Mouse (Mus musculus) hindbrain, embryonic 15.5 days (tissue): ENCODE measurements around the gene Cd7. TPM values are rescaled to one million over a fixed set of nuclear protein-coding genes. Genes with fewer than 3 reads are reported as not detected.
"Not testable (repeated sequence)": the region's sequence is repeated elsewhere in the genome, so short reads cannot be mapped to it uniquely, and the experiment has no call there.

ENCODE experiments used
- ATAC-seq: fragments of 200-750 bp; cut with Nextera tagmentation; 2 replicates; pipeline ENCODE4 v1.8.0; 2017; ENCODE audit warnings: low read depth, moderate number of reproducible peaks, moderate TSS enrichment; ENCODE audit not compliant: low FRiP score
- H3K27ac ChIP-seq: fragments of 300-500 bp; sonication (generic); replicated peaks from 2 replicates; pipeline ENCODE4 v1.5.1; 2015; ENCODE audit warnings: mild to moderate bottlenecking, inconsistent platforms
- H3K27me3 ChIP-seq: fragments of 300-500 bp; sonication (generic); 2 replicates; pipeline ENCODE4 v1.6.1; 2015; ENCODE audit warnings: control low read depth, inconsistent platforms
- H3K36me3 ChIP-seq: fragments of 300-500 bp; sonication (generic); 2 replicates; pipeline ENCODE4 v1.6.1; 2015; ENCODE audit warnings: control low read depth, inconsistent platforms
- H3K4me1 ChIP-seq: fragments of 300-500 bp; sonication (generic); replicated peaks from 2 replicates; pipeline ENCODE4 v1.6.1; 2015; ENCODE audit warnings: control low read depth, inconsistent platforms
- H3K4me2 ChIP-seq: fragments of 300-500 bp; sonication (generic); 2 replicates; pipeline ENCODE4 v1.6.1; 2015; ENCODE audit warnings: moderate library complexity, mild to moderate bottlenecking, inconsistent platforms
- H3K4me3 ChIP-seq: fragments of 300-500 bp; sonication (generic); 2 replicates; pipeline ENCODE4 v1.5.1; 2015; ENCODE audit warnings: mild to moderate bottlenecking, inconsistent platforms
- H3K9ac ChIP-seq: fragments of 300-500 bp; sonication (generic); 2 replicates; pipeline ENCODE4 v1.6.1; 2015; ENCODE audit warnings: inconsistent platforms
- H3K9me3 ChIP-seq: fragments of 300-500 bp; sonication (generic); 2 replicates; pipeline ENCODE4 v1.6.1; 2016; ENCODE audit warnings: control low read depth, inconsistent platforms
- WGBS: fragments of 180-500 bp; shearing (Covaris S2); methylation state at CpG from one replicate; pipeline ENCODE4 v1.1.7; 2015; 5-methylcytosine and 5-hydroxymethylcytosine counted together
- polyA plus RNA-seq: library from polyadenylated mRNA; unstranded; fragments of >200 nt; fragmentation: Nextera tagmentation; extraction: Ambion mirVana; gene quantifications from 2 replicates; pipeline ENCODE4 v1.2.1, GENCODE M21; 2015

Gene Cd7
- polyA plus RNA-seq: not detected in 2 replicates

DNA sequence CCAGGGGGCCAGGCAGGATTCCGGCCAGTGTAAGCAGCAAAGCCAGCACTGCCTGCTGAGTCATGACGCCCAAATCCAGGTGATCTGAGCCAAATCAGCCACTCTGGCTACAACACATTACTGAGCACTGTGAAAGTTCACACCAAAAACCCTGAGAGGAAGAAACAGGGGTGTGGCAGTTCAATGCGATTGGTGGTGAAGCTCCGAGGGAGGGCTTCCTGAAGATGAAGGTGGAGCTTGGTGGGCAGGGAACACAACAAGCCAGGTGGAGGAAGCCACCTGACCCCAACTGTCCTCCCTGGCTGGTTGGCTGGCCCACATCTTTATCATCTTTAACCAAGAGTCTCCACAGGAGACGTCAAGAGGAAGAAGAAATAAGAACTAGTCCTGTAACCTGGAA is at the start of gene Cd7:
Gene Cd7 (minus strand): TSS at position 117 of the 400 bp plus-strand sequence.
- H3K9ac ChIP-seq: no peak within 1 kb of the TSS
- H3K27ac ChIP-seq: no peak within 1 kb of the TSS
- H3K4me2 ChIP-seq: no peak within 1 kb of the TSS
- no peak within 1 kb of the TSS for H3K4me3 ChIP-seq
- no peaks in the 10 kb centered on the region for H3K9me3 ChIP-seq
- H3K27me3 ChIP-seq: 0 out of 2 replicates have a peak, but pooled peaks cover 2% of the 10 kb centered on the region
- no peaks in the 10 kb centered on the region for H3K36me3 ChIP-seq
- no peaks in the 10 kb centered on the region for H3K4me1 ChIP-seq
- no peak for ATAC-seq
- WGBS: 77% methylated on average over 5 of the region's 5 CpGs

GRCm38 (mm10) chr11:121088997-121089396 is 49.8 kb upstream of the Cd7 start:
- H3K9me3 ChIP-seq: no peaks in the 10 kb centered on the region
- H3K27me3 ChIP-seq: no peaks in the 10 kb centered on the region
- no peak for ATAC-seq
- no peak overlapping the region for H3K27ac ChIP-seq
- 82% methylated on average over 6 of the region's 6 CpGs for WGBS
- H3K36me3 ChIP-seq: no peaks in the 10 kb centered on the region
- H3K4me3 ChIP-seq: no peak overlapping the region
- no peaks in the 10 kb centered on the region for H3K4me1 ChIP-seq
- no peak overlapping the region for H3K9ac ChIP-seq
- no peak overlapping the region for H3K4me2 ChIP-seq

DNA sequence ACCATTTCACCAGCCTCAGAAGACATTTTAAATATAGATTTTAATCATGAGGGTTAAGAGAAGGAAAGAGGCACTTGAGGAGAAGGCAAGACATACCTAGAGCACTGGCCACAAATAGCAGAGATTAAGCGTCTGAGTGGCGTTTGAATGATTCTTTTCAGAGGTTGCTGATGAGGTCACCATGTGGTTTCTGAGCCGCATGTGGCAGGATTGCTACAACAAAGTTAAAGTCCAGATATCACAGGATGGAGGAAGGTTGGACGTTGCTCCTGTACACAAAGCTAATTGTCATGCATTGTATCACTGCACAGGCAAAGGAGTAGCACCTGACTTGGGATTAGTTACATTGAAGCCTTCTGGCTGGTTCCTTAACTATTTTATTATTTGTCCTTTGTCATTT is 47.1 kb upstream of the Cd7 start:
- H3K27ac ChIP-seq: no peak overlapping the region
- no peak overlapping the region for H3K4me2 ChIP-seq
- H3K27me3 ChIP-seq: no peaks in the 10 kb centered on the region
- H3K9me3 ChIP-seq: no peaks in the 10 kb centered on the region
- no peak overlapping the region for H3K4me3 ChIP-seq
- WGBS: 71% methylated on average over 4 of the region's 4 CpGs
- no peaks in the 10 kb centered on the region for H3K36me3 ChIP-seq
- H3K4me1 ChIP-seq: no peaks in the 10 kb centered on the region
- no peak overlapping the region for H3K9ac ChIP-seq
- no peak for ATAC-seq

- H3K27ac ChIP-seq: no peak overlapping the region
- no peak overlapping the region for H3K4me2 ChIP-seq
- no peak overlapping the region for H3K9ac ChIP-seq
- WGBS: 82% methylated on average over 5 of the region's 5 CpGs
- no peaks in the 10 kb centered on the region for H3K4me1 ChIP-seq
- H3K27me3 ChIP-seq: no peaks in the 10 kb centered on the region
- ATAC-seq: no peak
- H3K9me3 ChIP-seq: no peaks in the 10 kb centered on the region
- no peak overlapping the region for H3K4me3 ChIP-seq
- no peaks in the 10 kb centered on the region for H3K36me3 ChIP-seq
These were observed 46.0 kb upstream of the Cd7 start for GRCm38 (mm10) chr11:121085181-121085580.

DNA sequence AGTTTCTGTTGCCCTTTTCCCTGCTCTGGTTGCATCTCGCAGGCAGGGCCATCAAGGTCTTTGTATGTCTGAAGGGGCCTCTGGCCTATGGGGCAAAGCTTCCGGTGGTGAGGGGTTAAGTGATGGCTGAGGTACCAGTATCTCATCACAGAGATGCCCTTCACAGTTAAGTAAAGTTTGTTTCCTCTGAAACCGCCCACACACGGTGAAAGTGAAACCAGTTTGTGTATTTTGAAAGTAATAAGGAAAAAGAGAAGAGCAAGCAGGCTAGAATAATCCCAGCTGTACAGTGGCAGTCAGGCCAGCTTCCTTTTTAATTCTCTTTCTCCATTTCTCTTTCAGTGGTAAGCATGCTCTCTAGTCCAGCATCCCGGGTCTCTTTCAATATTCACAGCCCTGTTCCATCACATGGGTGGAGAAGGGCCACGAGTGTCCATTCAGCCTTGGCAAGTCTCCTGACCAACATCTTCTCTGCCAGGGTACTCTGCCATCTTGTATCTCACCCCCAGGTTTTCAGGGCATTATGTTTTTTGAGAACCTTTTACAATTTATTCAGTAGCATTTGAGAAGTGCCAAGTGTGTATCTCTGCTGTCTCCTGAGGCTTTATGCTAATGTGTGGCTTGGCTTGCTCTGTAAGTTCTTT is 43.8 kb upstream of the Cd7 start:
- 83% methylated on average over 6 of the region's 6 CpGs for WGBS
- H3K9ac ChIP-seq: no peak overlapping the region
- ATAC-seq: no peak

DNA sequence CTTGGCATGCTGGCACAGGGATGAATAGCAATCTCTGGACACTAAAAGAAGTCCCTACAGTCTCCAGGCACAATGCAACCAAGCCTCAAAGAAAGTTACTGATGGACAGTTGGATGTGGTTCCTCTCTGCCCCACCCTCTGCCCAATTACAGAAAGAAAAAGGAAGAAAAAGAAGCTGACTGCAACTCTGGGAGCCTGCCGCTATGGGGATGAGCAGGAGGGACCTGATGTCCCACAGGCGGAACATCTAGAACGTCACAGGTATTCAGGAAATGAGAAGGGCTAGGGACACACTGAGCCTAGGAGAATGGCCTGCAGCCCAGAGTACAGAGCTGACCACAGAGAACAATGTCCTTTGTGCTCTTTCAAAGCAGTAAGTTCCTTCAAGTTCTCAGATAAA is 43.0 kb upstream of the Cd7 start:
- no peaks in the 10 kb centered on the region for H3K9me3 ChIP-seq
- no peaks in the 10 kb centered on the region for H3K27me3 ChIP-seq
- 82% methylated on average over 3 of the region's 3 CpGs for WGBS
- no peak overlapping the region for H3K9ac ChIP-seq
- H3K4me2 ChIP-seq: no peak overlapping the region
- no peak for ATAC-seq
- no peaks in the 10 kb centered on the region for H3K4me1 ChIP-seq
- H3K36me3 ChIP-seq: no peaks in the 10 kb centered on the region
- no peak overlapping the region for H3K27ac ChIP-seq
- H3K4me3 ChIP-seq: no peak overlapping the region

More for the DNA sequence above, 43.8 kb upstream of the Cd7 start:
- H3K9me3 ChIP-seq: no peaks in the 10 kb centered on the region
- no peak overlapping the region for H3K27ac ChIP-seq
- H3K27me3 ChIP-seq: no peaks in the 10 kb centered on the region
- H3K36me3 ChIP-seq: no peaks in the 10 kb centered on the region
- no peaks in the 10 kb centered on the region for H3K4me1 ChIP-seq
- H3K4me3 ChIP-seq: no peak overlapping the region
- no peak overlapping the region for H3K4me2 ChIP-seq

- H3K9me3 ChIP-seq: no peaks in the 10 kb centered on the region
- no peak within 1 kb of the TSS for H3K9ac ChIP-seq
- no peak within 1 kb of the TSS for H3K4me3 ChIP-seq
- no peaks in the 10 kb centered on the region for H3K27me3 ChIP-seq
- no peak for ATAC-seq
- H3K36me3 ChIP-seq: no peaks in the 10 kb centered on the region
- H3K4me1 ChIP-seq: no peaks in the 10 kb centered on the region
- no peak within 1 kb of the TSS for H3K27ac ChIP-seq
- WGBS: 84% methylated on average over 3 of the region's 3 CpGs
- no peak within 1 kb of the TSS for H3K4me2 ChIP-seq
These were observed 41.9 kb upstream of the Cd7 start, which contains the start of gene Sectm1a for GRCm38 (mm10) chr11:121081120-121081519. Gene Sectm1a, minus strand, starts transcription at chr11:121081220.

DNA sequence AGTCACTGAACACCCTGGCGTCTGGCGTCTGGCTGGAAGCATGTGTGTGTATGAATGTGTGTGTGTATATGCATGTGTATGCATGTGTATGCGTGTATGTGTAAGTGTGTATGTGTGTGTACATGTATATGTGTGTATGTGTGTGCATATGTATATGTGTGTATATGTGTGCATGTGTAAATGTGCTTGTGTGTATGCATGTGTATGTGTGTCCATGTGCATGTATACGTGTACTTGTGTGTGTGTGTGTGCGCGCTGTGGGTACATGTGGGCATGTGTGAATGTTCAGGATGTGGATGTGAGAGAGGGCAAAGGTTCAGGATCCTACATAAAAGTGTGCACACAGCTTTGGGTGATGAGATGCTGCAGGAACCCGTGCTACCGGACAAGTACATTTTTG is 41.1 kb upstream of the Cd7 start:
- Histone ChIP-seq H3K4me3 (no peak overlapping the region), H3K27me3 (no peaks in the 10 kb centered on the region), H3K4me1 (no peaks in the 10 kb centered on the region), H3K36me3 (no peaks in the 10 kb centered on the region), H3K9ac (no peak overlapping the region), H3K4me2 (no peak overlapping the region), H3K27ac (no peak overlapping the region), H3K9me3 (no peaks in the 10 kb centered on the region)
- WGBS: 95% methylated on average over 8 of the region's 8 CpGs
- ATAC-seq: no peak

DNA sequence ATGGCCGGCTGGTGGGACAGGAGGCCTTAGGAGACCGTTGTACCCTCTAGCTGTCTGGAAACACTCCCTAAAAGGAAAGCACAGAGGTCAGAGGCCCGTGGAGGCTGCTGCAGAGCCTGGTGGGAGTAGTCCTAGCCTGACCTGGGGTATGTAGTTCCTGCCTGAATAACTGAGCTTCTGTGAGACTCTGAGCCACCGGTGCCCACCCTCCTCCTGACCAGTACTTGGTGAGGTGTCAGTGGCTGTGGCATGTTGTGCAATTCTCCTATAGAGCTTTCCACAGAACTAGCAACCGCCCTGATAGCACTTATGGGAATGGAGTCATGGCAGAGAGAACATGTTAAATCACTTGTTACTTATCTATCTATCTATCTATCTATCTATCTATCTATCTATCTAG is 36.4 kb upstream of the Cd7 start:
- H3K36me3 ChIP-seq: no peaks in the 10 kb centered on the region
- ATAC-seq: no peak
- no peak overlapping the region for H3K4me2 ChIP-seq
- no peak overlapping the region for H3K27ac ChIP-seq
- H3K27me3 ChIP-seq: no peaks in the 10 kb centered on the region
- no peak overlapping the region for H3K9ac ChIP-seq
- H3K4me3 ChIP-seq: no peak overlapping the region
- H3K9me3 ChIP-seq: no peaks in the 10 kb centered on the region
- H3K4me1 ChIP-seq: no peaks in the 10 kb centered on the region
- 77% methylated on average over 5 of the region's 5 CpGs for WGBS

DNA sequence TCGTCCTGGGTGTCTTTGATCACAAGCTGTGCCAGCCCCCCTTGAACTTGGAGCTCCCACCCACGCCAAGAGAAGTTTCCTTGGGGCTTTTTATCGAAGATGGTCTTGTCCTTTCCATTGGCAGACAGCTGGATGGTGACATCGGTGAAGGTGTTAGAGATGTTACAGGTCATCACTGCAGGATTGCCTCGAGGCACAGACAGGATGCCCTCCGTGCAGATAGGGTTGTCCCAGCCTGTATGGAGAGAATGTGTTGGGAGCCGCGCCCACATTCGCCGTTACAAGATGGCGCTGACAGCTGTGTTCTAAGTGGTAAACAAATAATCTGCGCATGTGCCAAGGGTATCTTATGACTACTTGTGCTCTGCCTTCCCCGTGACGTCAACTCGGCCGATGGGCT is 30.4 kb upstream of the Cd7 start:
- H3K4me2 ChIP-seq, H3K27me3 ChIP-seq, H3K36me3 ChIP-seq, H3K4me1 ChIP-seq, H3K9ac ChIP-seq, H3K27ac ChIP-seq, ATAC-seq, H3K9me3 ChIP-seq, H3K4me3 ChIP-seq: not testable (repeated sequence)
- WGBS: 93% methylated on average over 12 of the region's 16 CpGs

DNA sequence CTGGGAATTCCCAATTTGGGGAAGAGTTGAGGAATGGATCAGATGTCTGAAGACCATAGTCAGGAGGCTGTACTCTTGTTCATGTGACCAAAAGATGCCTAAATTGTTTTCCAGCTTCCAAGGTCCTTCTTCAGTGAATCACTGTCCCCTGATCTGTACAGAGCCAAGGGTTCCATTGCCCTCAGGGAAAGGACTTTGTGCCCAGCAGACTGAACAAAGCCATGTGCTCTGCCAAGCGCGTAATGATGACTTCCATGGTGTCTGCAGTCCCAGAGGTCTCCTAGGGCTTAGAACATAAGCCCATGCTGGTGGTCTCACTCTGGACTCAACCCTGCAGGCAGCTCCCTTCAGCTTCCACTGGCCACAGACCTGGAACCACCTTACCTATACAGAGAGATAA is 28.7 kb upstream of the Cd7 start:
- Histone ChIP-seq H3K9me3 (no peaks in the 10 kb centered on the region), H3K27ac (no peak overlapping the region), H3K36me3 (no peaks in the 10 kb centered on the region), H3K4me2 (no peak overlapping the region), H3K9ac (no peak overlapping the region), H3K4me1 (no peaks in the 10 kb centered on the region), H3K27me3 (no peaks in the 10 kb centered on the region), H3K4me3 (no peak overlapping the region)
- WGBS: 94% methylated on average over 2 of the region's 2 CpGs
- no peak for ATAC-seq

- no peak for ATAC-seq
- H3K36me3 ChIP-seq: no peaks in the 10 kb centered on the region
- H3K9ac ChIP-seq: no peak overlapping the region
These were observed 25.0 kb upstream of the Cd7 start for GRCm38 (mm10) chr11:121064197-121064596.

DNA sequence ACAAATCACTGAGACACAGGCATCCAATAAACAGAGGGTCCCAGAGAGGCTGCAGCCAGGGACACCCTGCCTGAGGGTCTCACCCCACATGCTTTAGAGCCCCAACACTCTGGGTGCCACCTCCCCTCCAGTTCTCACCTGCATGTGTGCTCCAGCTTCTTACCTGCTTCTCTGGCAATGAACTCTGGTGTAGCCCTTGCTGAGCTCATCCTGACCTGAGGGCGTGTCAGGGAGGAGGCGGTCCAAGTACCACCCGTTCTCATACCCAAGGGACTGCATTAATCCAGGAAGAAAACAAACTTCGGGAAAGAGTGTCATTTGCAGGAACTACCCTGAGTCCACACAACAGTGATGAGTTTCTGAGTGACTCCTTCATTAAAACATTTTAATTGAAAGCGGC is 24.2 kb upstream of the Cd7 start, which contains the start of gene Sectm1b:
Gene Sectm1b (minus strand): TSS at position 191 of the 400 bp plus-strand sequence.
- Histone ChIP-seq H3K4me3 (no peak within 1 kb of the TSS), H3K9ac (no peak within 1 kb of the TSS), H3K4me1 (no peaks in the 10 kb centered on the region), H3K4me2 (no peak within 1 kb of the TSS), H3K9me3 (no peaks in the 10 kb centered on the region), H3K36me3 (no peaks in the 10 kb centered on the region), H3K27me3 (no peaks in the 10 kb centered on the region), H3K27ac (no peak within 1 kb of the TSS)
- no peak for ATAC-seq
- WGBS: 81% methylated on average over 5 of the region's 5 CpGs

More at GRCm38 (mm10) chr11:121064197-121064596, 25.0 kb upstream of the Cd7 start:
- Histone ChIP-seq H3K4me2 (no peak overlapping the region), H3K4me1 (no peaks in the 10 kb centered on the region), H3K9me3 (no peaks in the 10 kb centered on the region), H3K27ac (no peak overlapping the region), H3K4me3 (no peak overlapping the region), H3K27me3 (no peaks in the 10 kb centered on the region)
- 90% methylated on average over 3 of the region's 3 CpGs for WGBS
